Mouse (Mus musculus) thymus, postnatal 10 days (tissue): ENCODE data around the gene Hpcal4.

ENCODE experiments used
- DNase-seq, 2 experiments: peaks; one replicate each; pipeline ENCODE4 v3.0.0; 2021; ENCODE audit warnings: low spot score in 2 of 2

The Hpcal4 gene

GRCm38 (mm10) chr4:123237386-123238266 lies 54.6 kb downstream of the Hpcal4 start:
- no peak for DNase-seq

GRCm38 (mm10) chr4:123239361-123240203 lies 56.6 kb downstream of the Hpcal4 start:
- peak in 1 of 2 experiments; percentile 18 for DNase-seq
